Mouse (Mus musculus) forebrain, embryonic 11.5 days (tissue): ENCODE data around the gene Zfp618. TPM values are rescaled to one million over a fixed set of nuclear protein-coding genes. Genes with fewer than 3 reads are reported as not detected.

Source experiments
- ATAC-seq: fragments of 200-750 bp; cut with Nextera tagmentation; replicated peaks from 2 replicates; pipeline ENCODE4 v1.8.0; 2017; ENCODE audit warnings: moderate TSS enrichment; ENCODE audit not compliant: low FRiP score
- DNase-seq: peaks from one replicate; pipeline ENCODE4 v3.0.0-alpha.2; 2017; ENCODE audit warnings: low spot score
- H3K27ac ChIP-seq: fragments of 300-500 bp; sonication (generic); 2 replicates; pipeline ENCODE4 v1.5.1; 2014; ENCODE audit warnings: low read depth, low read length
- H3K27me3 ChIP-seq: fragments of 300-500 bp; sonication (generic); 2 replicates; pipeline ENCODE4 v1.6.1; 2014; ENCODE audit warnings: mild to moderate bottlenecking, low read length, mixed read lengths; ENCODE audit not compliant: control insufficient read depth, insufficient read depth
- H3K36me3 ChIP-seq: fragments of 300-500 bp; sonication (generic); 2 replicates; pipeline ENCODE4 v1.6.1; 2014; ENCODE audit warnings: mild to moderate bottlenecking, low read length, moderate library complexity, mixed read lengths; ENCODE audit not compliant: control insufficient read depth, insufficient read depth
- H3K4me1 ChIP-seq: fragments of 300-500 bp; sonication (generic); replicated peaks from 2 replicates; pipeline ENCODE4 v1.6.1; 2014; ENCODE audit warnings: low read length, mixed read lengths; ENCODE audit not compliant: control insufficient read depth, insufficient read depth
- H3K4me2 ChIP-seq: fragments of 300-500 bp; sonication (generic); 2 replicates; pipeline ENCODE4 v1.6.1; 2014; ENCODE audit warnings: low read depth, mild to moderate bottlenecking, low read length, moderate library complexity, mixed read lengths; ENCODE audit not compliant: severe bottlenecking
- H3K4me3 ChIP-seq: fragments of 300-500 bp; sonication (generic); 2 replicates; pipeline ENCODE4 v1.5.1; 2014; ENCODE audit warnings: low read depth, low read length
- H3K9ac ChIP-seq: fragments of 300-500 bp; sonication (generic); 2 replicates; pipeline ENCODE4 v1.6.1; 2014; ENCODE audit warnings: low read length
- H3K9me3 ChIP-seq: fragments of 300-500 bp; sonication (generic); 2 replicates; pipeline ENCODE4 v1.6.1; 2016; ENCODE audit warnings: low read length, mixed read lengths; ENCODE audit not compliant: control insufficient read depth
- WGBS: fragments of 180-500 bp; shearing (Covaris S2); extraction: QIAGEN DNeasy Blood & Tissue Kit; methylation state at CpG from one replicate; pipeline ENCODE4 v1.1.7; 2014; 5-methylcytosine and 5-hydroxymethylcytosine counted together
- polyA plus RNA-seq: library from polyadenylated mRNA; unstranded; fragments of >200 nt; fragmentation: Nextera tagmentation; extraction: Ambion mirVana; gene quantifications from 2 replicates; pipeline ENCODE4 v1.2.1, GENCODE M21; 2014

Zfp618 gene
- polyA plus RNA-seq, 1 experiment from 2014 or later: 33.5 TPM

GRCm38 (mm10) chr4:63018616-63019015, 53.2 kb downstream of the Zfp618 start:
- Histone ChIP-seq H3K36me3 (no peaks in the 10 kb centered on the region), H3K27me3 (no peaks in the 10 kb centered on the region), H3K9ac (no peak overlapping the region), H3K9me3 (no peaks in the 10 kb centered on the region), H3K4me1 (no peaks in the 10 kb centered on the region), H3K27ac (no peak overlapping the region), H3K4me2 (no peak overlapping the region), H3K4me3 (no peak overlapping the region)
- WGBS: 92% methylated on average over 10 of the region's 10 CpGs
- DNase-seq (no peak), ATAC-seq (no peak)

- H3K4me3 ChIP-seq: no peak overlapping the region
- WGBS: 83% methylated on average over 4 of the region's 4 CpGs
- no peak overlapping the region for H3K4me2 ChIP-seq
- H3K9ac ChIP-seq: no peak overlapping the region
- ATAC-seq (peak; percentile 30; the same call in 1 of the 2 replicates), DNase-seq (no peak)
- no peak overlapping the region for H3K27ac ChIP-seq
- H3K27me3 ChIP-seq: no peaks in the 10 kb centered on the region
- H3K4me1 ChIP-seq: no peaks in the 10 kb centered on the region
- no peaks in the 10 kb centered on the region for H3K9me3 ChIP-seq
- H3K36me3 ChIP-seq: no peaks in the 10 kb centered on the region
These were observed 54.1 kb downstream of the Zfp618 start for GRCm38 (mm10) chr4:63019428-63019858.

- Histone ChIP-seq H3K9me3 (no peaks in the 10 kb centered on the region), H3K27ac (no peak overlapping the region), H3K4me1 (no peaks in the 10 kb centered on the region), H3K36me3 (no peaks in the 10 kb centered on the region), H3K4me2 (no peak overlapping the region), H3K27me3 (no peaks in the 10 kb centered on the region), H3K4me3 (no peak overlapping the region), H3K9ac (no peak overlapping the region)
- peak; percentile 20 for DNase-seq
- WGBS: 94% methylated on average over 6 of the region's 6 CpGs
- no peak for ATAC-seq
These were observed 55.8 kb downstream of the Zfp618 start for GRCm38 (mm10) chr4:63021034-63021700.

- Histone ChIP-seq H3K27me3 (no peaks in the 10 kb centered on the region), H3K4me3 (no peak overlapping the region), H3K4me1 (no peaks in the 10 kb centered on the region), H3K9ac (no peak overlapping the region), H3K9me3 (no peaks in the 10 kb centered on the region), H3K4me2 (no peak overlapping the region), H3K36me3 (no peaks in the 10 kb centered on the region), H3K27ac (no peak overlapping the region)
- DNase-seq: peak; percentile 30
- WGBS: 93% methylated on average over 7 of the region's 7 CpGs
- no peak for ATAC-seq
These were observed 58.1 kb downstream of the Zfp618 start for GRCm38 (mm10) chr4:63023465-63023864.

GRCm38 (mm10) chr4:63024098-63024497, 58.7 kb downstream of the Zfp618 start:
- H3K27me3 ChIP-seq: no peaks in the 10 kb centered on the region
- H3K4me1 ChIP-seq: no peaks in the 10 kb centered on the region
- DNase-seq: peak; percentile 43
- no peak overlapping the region for H3K4me2 ChIP-seq
- no peaks in the 10 kb centered on the region for H3K9me3 ChIP-seq
- ATAC-seq: no peak
- H3K9ac ChIP-seq: no peak overlapping the region
- 94% methylated on average over 7 of the region's 7 CpGs for WGBS
- H3K36me3 ChIP-seq: no peaks in the 10 kb centered on the region
- H3K4me3 ChIP-seq: no peak overlapping the region
- H3K27ac ChIP-seq: no peak overlapping the region

- ATAC-seq (no peak), DNase-seq (peak; percentile 40)
- no peak overlapping the region for H3K9ac ChIP-seq
- H3K4me3 ChIP-seq: no peak overlapping the region
- H3K9me3 ChIP-seq: no peaks in the 10 kb centered on the region
- 92% methylated on average over 9 of the region's 9 CpGs for WGBS
- no peak overlapping the region for H3K4me2 ChIP-seq
- no peaks in the 10 kb centered on the region for H3K27me3 ChIP-seq
- H3K27ac ChIP-seq: no peak overlapping the region
- H3K36me3 ChIP-seq: no peaks in the 10 kb centered on the region
- H3K4me1 ChIP-seq: no peaks in the 10 kb centered on the region
These were observed 59.4 kb downstream of the Zfp618 start for GRCm38 (mm10) chr4:63024734-63025256.

GRCm38 (mm10) chr4:63025306-63025705, 59.9 kb downstream of the Zfp618 start:
- ATAC-seq: no peak
- Histone ChIP-seq H3K9ac (no peak overlapping the region), H3K36me3 (no peaks in the 10 kb centered on the region), H3K9me3 (no peaks in the 10 kb centered on the region), H3K27me3 (no peaks in the 10 kb centered on the region), H3K4me2 (no peak overlapping the region), H3K4me3 (no peak overlapping the region), H3K4me1 (no peaks in the 10 kb centered on the region), H3K27ac (no peak overlapping the region)
- 93% methylated on average over 9 of the region's 9 CpGs for WGBS
- DNase-seq: peak; percentile 26

GRCm38 (mm10) chr4:63026286-63026685, 60.9 kb downstream of the Zfp618 start:
- no peaks in the 10 kb centered on the region for H3K9me3 ChIP-seq
- 94% methylated on average over 3 of the region's 3 CpGs for WGBS
- no peak for ATAC-seq
- no peaks in the 10 kb centered on the region for H3K36me3 ChIP-seq
- DNase-seq: peak; percentile 11
- H3K4me1 ChIP-seq: no peaks in the 10 kb centered on the region
- no peaks in the 10 kb centered on the region for H3K27me3 ChIP-seq
- H3K4me2 ChIP-seq: no peak overlapping the region
- no peak overlapping the region for H3K27ac ChIP-seq
- H3K4me3 ChIP-seq: no peak overlapping the region
- H3K9ac ChIP-seq: no peak overlapping the region

- ATAC-seq: no peak
- no peak overlapping the region for H3K4me3 ChIP-seq
- H3K27me3 ChIP-seq: no peaks in the 10 kb centered on the region
- peak; percentile 20 for DNase-seq
- no peak overlapping the region for H3K9ac ChIP-seq
- H3K4me2 ChIP-seq: no peak overlapping the region
- no peaks in the 10 kb centered on the region for H3K4me1 ChIP-seq
- H3K36me3 ChIP-seq: no peaks in the 10 kb centered on the region
- no peaks in the 10 kb centered on the region for H3K9me3 ChIP-seq
- H3K27ac ChIP-seq: no peak overlapping the region
These were observed 62.1 kb downstream of the Zfp618 start for GRCm38 (mm10) chr4:63027451-63027850.
